10 mouse cellular contexts compared by ENCODE assay signal in the genomic region with DNA sequence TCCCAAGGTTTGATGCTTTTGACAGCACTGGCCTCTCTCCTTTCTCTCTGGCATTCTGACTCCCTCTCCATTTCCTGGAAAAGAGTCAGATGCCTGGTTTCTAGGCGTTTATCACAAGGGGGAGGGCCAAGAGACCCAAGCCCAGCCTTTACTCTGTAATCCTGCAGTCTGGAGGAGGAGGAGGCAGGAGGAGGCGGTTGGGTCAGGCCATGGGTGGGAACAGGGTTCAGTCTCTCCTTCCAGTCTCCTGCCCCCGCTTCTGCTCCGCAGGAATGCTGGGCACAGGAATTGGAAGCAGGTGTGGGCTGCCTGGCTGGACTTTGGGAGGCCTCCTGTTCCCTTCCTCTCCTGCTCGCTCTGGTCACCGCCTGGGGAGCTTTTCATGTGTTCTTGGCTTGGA. TPM values are rescaled to one million over a fixed set of nuclear protein-coding genes. Genes with fewer than 3 reads are reported as not detected.
A peak's percentile ranks its signal among the peaks of the same experiment; 100 is the strongest.
DNase-seq lines count a peak whose midpoint lies in the region; ATAC-seq and TF ChIP-seq lines count a peak whose summit lies in the region.
"Had no signal": no experiment of that assay in that cellular context is flagged by ENCODE, and none has a peak within 500 bp of the region (broad histone marks: within the 10 kb centered on the region; RNA-seq: fewer than 3 reads in every experiment).

No protein-coding gene starts in this region.

- no peaks in the 10 kb centered on the region for H3K27me3 ChIP-seq in lung, embryonic 14.5 days (ENCODE audit: insufficient read depth, low read length)
- no peaks in the 10 kb centered on the region for H3K27me3 ChIP-seq in heart, embryonic 16.5 days (ENCODE audit: control insufficient read depth, insufficient read depth, low read length)

- no peak for TF ChIP-seq CTCF in lung, embryonic 14.5 days (IDR thresholded peaks at IDR 0.05; ENCODE audit: low read depth)
- no peak for TF ChIP-seq CTCF in lung, adult 2 months (IDR thresholded peaks at IDR 0.05; ENCODE audit: insufficient read depth, low read length)

- peak overlapping the region; percentile 61; the same call in 1 of the 2 replicates for H3K27ac ChIP-seq in lung, embryonic 14.5 days (ENCODE audit: low read depth)
- H3K27ac ChIP-seq in heart, embryonic 16.5 days (ENCODE audit: low read length): peak overlapping the region; percentile 36; the same call in 1 of the 2 replicates
- H3K27ac ChIP-seq: layer of hippocampus, adult 2 months; neural tube, embryonic 13.5 days had no signal

- no peaks in the 10 kb centered on the region for H3K36me3 ChIP-seq in lung, embryonic 14.5 days (ENCODE audit: insufficient read depth)
- no peaks in the 10 kb centered on the region for H3K36me3 ChIP-seq in heart, embryonic 16.5 days (ENCODE audit: control insufficient read depth, insufficient read depth)
- H3K36me3 ChIP-seq: neural tube, embryonic 13.5 days had no signal

- no peak overlapping the region for H3K4me3 ChIP-seq in lung, embryonic 14.5 days (ENCODE audit: low read depth, low read length)
- H3K4me3 ChIP-seq in lung, adult 2 months (replicated peaks; ENCODE audit: extremely low read depth, low read depth, low read length): no peak overlapping the region
- no peak overlapping the region for H3K4me3 ChIP-seq in heart, embryonic 16.5 days (ENCODE audit: low read length)
- H3K4me3 ChIP-seq: layer of hippocampus, adult 2 months; neural tube, embryonic 13.5 days had no signal

- peak; percentile 15 for DNase-seq in cerebellum, adult 9-10 months
- DNase-seq in cerebellum, adult 11 months: no peak
- DNase-seq in lung, embryonic 14.5 days: no peak
- no peak for DNase-seq in lung, adult 2 months
- peak; percentile 38 for DNase-seq in lung, postnatal 36 days
- DNase-seq in thymus, postnatal 4 days: no peak
- no peak for DNase-seq in thymus, postnatal 25 days

- H3K9me3 ChIP-seq in lung, embryonic 14.5 days (ENCODE audit: low read depth, low read length): no peaks in the 10 kb centered on the region
- H3K9me3 ChIP-seq in heart, embryonic 16.5 days (replicated peaks; ENCODE audit: control insufficient read depth, low read length): no peaks in the 10 kb centered on the region
- H3K9me3 ChIP-seq: neural tube, embryonic 13.5 days had no signal

- no peak for TF ChIP-seq POLR2A in lung, adult 2 months (IDR thresholded peaks at IDR 0.05; ENCODE audit: borderline replicate concordance, extremely low read depth, low read depth, low read length)

- H3K4me1 ChIP-seq in lung, embryonic 14.5 days (ENCODE audit: insufficient read depth): peaks cover 43% of the 10 kb centered on the region
- no peaks in the 10 kb centered on the region for H3K4me1 ChIP-seq in lung, adult 2 months (ENCODE audit: control insufficient read depth, insufficient read depth, low read length)
- peaks cover 53% of the 10 kb centered on the region for H3K4me1 ChIP-seq in heart, embryonic 16.5 days (ENCODE audit: control insufficient read depth, insufficient read depth, low read length)

- H3K4me2 ChIP-seq in lung, embryonic 14.5 days: no peak overlapping the region
- H3K4me2 ChIP-seq in heart, embryonic 16.5 days (ENCODE audit: low read depth, low read length): no peak overlapping the region
- H3K4me2 ChIP-seq: neural tube, embryonic 13.5 days had no signal

- WGBS in lung, embryonic 14.5 days: 21% methylated on average over 6 of the region's 6 CpGs
- WGBS in lung, adult 2 months: 30% methylated on average over 6 of the region's 6 CpGs
- 37% methylated on average over 6 of the region's 6 CpGs for WGBS in heart, embryonic 16.5 days

- H3K9ac ChIP-seq in lung, embryonic 14.5 days: no peak overlapping the region
- H3K9ac ChIP-seq in heart, embryonic 16.5 days (ENCODE audit: low read length): no peak overlapping the region
- H3K9ac ChIP-seq: neural tube, embryonic 13.5 days had no signal

- ATAC-seq in lung, embryonic 14.5 days (ENCODE audit: insufficient read depth): peak; percentile 38
- ATAC-seq in heart, embryonic 16.5 days (replicated peaks; ENCODE audit: extremely low read depth, insufficient read depth, low FRiP score): 0 out of 2 replicates have a peak, but pooled peaks have one; percentile 43

RNA-seq across cellular contexts. Expression of a gene that starts 7.3 kb away (rescaled TPM):
- 34.4 and 37.1 TPM in 2 replicates for polyA plus RNA-seq in lung, embryonic 14.5 days (2014; fragmentation: Nextera tagmentation; extraction: Ambion mirVana)
- 231 and 235 TPM in 2 replicates for polyA plus RNA-seq in lung, adult 2 months (2012; rRNA removed)
- 47.0 and 48.6 TPM in 2 replicates for polyA plus RNA-seq in heart, embryonic 16.5 days (2015; fragmentation: Nextera tagmentation; extraction: Ambion mirVana)

RNA-seq across cellular contexts. Expression of a gene that starts 52.7 kb away (rescaled TPM):
- 23.2 and 27.1 TPM in 2 replicates for polyA plus RNA-seq in lung, embryonic 14.5 days (2014; fragmentation: Nextera tagmentation; extraction: Ambion mirVana)
- polyA plus RNA-seq in lung, adult 2 months (2012; rRNA removed): 38.8 and 52.2 TPM in 2 replicates
- 28.2 and 28.3 TPM in 2 replicates for polyA plus RNA-seq in heart, embryonic 16.5 days (2015; fragmentation: Nextera tagmentation; extraction: Ambion mirVana)

RNA-seq across cellular contexts. Expression of a gene that starts 56.1 kb away (rescaled TPM):
- polyA plus RNA-seq in lung, embryonic 14.5 days (2014; fragmentation: Nextera tagmentation; extraction: Ambion mirVana): 21.4 and 23.2 TPM in 2 replicates
- 24.0 and 29.6 TPM in 2 replicates for polyA plus RNA-seq in lung, adult 2 months (2012; rRNA removed)
- polyA plus RNA-seq in heart, embryonic 16.5 days (2015; fragmentation: Nextera tagmentation; extraction: Ambion mirVana): 11.7 and 13.8 TPM in 2 replicates

Comparison
In these comparisons a context has a peak if more than half of its experiments do, and no peak if none do; other contexts are left out.
1. DNase-seq: peak in cerebellum, adult 9-10 months (single experiment) and lung, postnatal 36 days (single experiment); none in cerebellum, adult 11 months (single experiment), lung, embryonic 14.5 days (single experiment), lung, adult 2 months (single experiment), thymus, postnatal 4 days (single experiment) and thymus, postnatal 25 days (single experiment).